Mouse (Mus musculus) cerebellum, adult 2 months (tissue): ENCODE data around the gene Gm5640.
"Not testable (repeated sequence)": the region's sequence is repeated elsewhere in the genome, so short reads cannot be mapped to it uniquely, and the experiment has no call there.

Experiments used
- CTCF ChIP-seq: fragments of 200-500 bp; IDR thresholded peaks from 2 replicates; pipeline ENCODE4 v1.5.1; 2011; ENCODE audit warnings: low read depth, mild to moderate bottlenecking, control low read depth, low read length, moderate library complexity, borderline replicate concordance; ENCODE audit not compliant: insufficient read depth
- POLR2A ChIP-seq: fragments of 200-500 bp; IDR thresholded peaks from 2 replicates; pipeline ENCODE4 v1.6.1; 2011; ENCODE audit warnings: low read length, control low read depth, borderline replicate concordance; ENCODE audit not compliant: insufficient read depth

- not testable (repeated sequence) for TF ChIP-seq CTCF, POLR2A
These were observed at the start of gene Gm5640 for GRCm38 (mm10) chrX:74645466-74646323.
